Mouse (Mus musculus): ENCODE measurements around the gene Macrod1. TPM values are rescaled to one million over a fixed set of nuclear protein-coding genes. Genes with fewer than 3 reads are reported as not detected.

Gene Macrod1
- polyA plus RNA-seq, 1 experiment from 2014 or later = 4.8 TPM

GRCm38 (mm10) chr19:7222196-7222595 is 165.6 kb downstream of the Macrod1 start:
- no peak overlapping the region for H3K9ac ChIP-seq (ENCODE audit: low read length)
- H3K27ac ChIP-seq (ENCODE audit: low read depth, low read length) = no peak overlapping the region
- no peak for DNase-seq (ENCODE audit: low spot score)
- H3K9me3 ChIP-seq (replicated peaks; ENCODE audit: control insufficient read depth, low read length) = no peaks in the 10 kb centered on the region
- peaks cover 2% of the 10 kb centered on the region; the same call in 1 of the 2 replicates for H3K4me1 ChIP-seq (ENCODE audit: control insufficient read depth, insufficient read depth, low read length)
- no peak for ATAC-seq
- H3K4me3 ChIP-seq (ENCODE audit: low read depth, low read length) = no peak overlapping the region
- peaks cover 15% of the 10 kb centered on the region for H3K36me3 ChIP-seq (ENCODE audit: control insufficient read depth, insufficient read depth, low read length)
- no peak overlapping the region for H3K4me2 ChIP-seq (ENCODE audit: low read length)
- no peaks in the 10 kb centered on the region for H3K27me3 ChIP-seq (replicated peaks; ENCODE audit: control insufficient read depth, insufficient read depth, low read length)
- WGBS = 77% methylated on average over 6 of the region's 6 CpGs

GRCm38 (mm10) chr19:7223488-7223887 is 166.9 kb downstream of the Macrod1 start:
- Histone ChIP-seq H3K9me3 (replicated peaks; ENCODE audit: control insufficient read depth, low read length) (no peaks in the 10 kb centered on the region), H3K4me2 (ENCODE audit: low read length) (no peak overlapping the region), H3K27me3 (replicated peaks; ENCODE audit: control insufficient read depth, insufficient read depth, low read length) (no peaks in the 10 kb centered on the region), H3K4me1 (ENCODE audit: control insufficient read depth, insufficient read depth, low read length) (no peaks in the 10 kb centered on the region), H3K27ac (ENCODE audit: low read depth, low read length) (no peak overlapping the region), H3K4me3 (ENCODE audit: low read depth, low read length) (no peak overlapping the region), H3K9ac (ENCODE audit: low read length) (no peak overlapping the region), H3K36me3 (ENCODE audit: control insufficient read depth, insufficient read depth, low read length) (peaks cover 27% of the 10 kb centered on the region)
- DNase-seq (ENCODE audit: low spot score) (no peak), ATAC-seq (no peak)

GRCm38 (mm10) chr19:7224253-7224652 is 167.6 kb downstream of the Macrod1 start:
- 91% methylated on average over 3 of the region's 3 CpGs for WGBS
- H3K27me3 ChIP-seq (replicated peaks; ENCODE audit: control insufficient read depth, insufficient read depth, low read length) = no peaks in the 10 kb centered on the region
- ATAC-seq (no peak), DNase-seq (ENCODE audit: low spot score) (no peak)
- H3K27ac ChIP-seq (ENCODE audit: low read depth, low read length) = no peak overlapping the region
- peaks cover 33% of the 10 kb centered on the region for H3K36me3 ChIP-seq (ENCODE audit: control insufficient read depth, insufficient read depth, low read length)
- H3K4me2 ChIP-seq (ENCODE audit: low read length) = no peak overlapping the region
- no peak overlapping the region for H3K4me3 ChIP-seq (ENCODE audit: low read depth, low read length)
- H3K9me3 ChIP-seq (replicated peaks; ENCODE audit: control insufficient read depth, low read length) = no peaks in the 10 kb centered on the region
- H3K4me1 ChIP-seq (ENCODE audit: control insufficient read depth, insufficient read depth, low read length) = no peaks in the 10 kb centered on the region
- no peak overlapping the region for H3K9ac ChIP-seq (ENCODE audit: low read length)

GRCm38 (mm10) chr19:7225096-7225690 is 168.6 kb downstream of the Macrod1 start:
- H3K9me3 ChIP-seq (replicated peaks; ENCODE audit: control insufficient read depth, low read length) = no peaks in the 10 kb centered on the region
- WGBS = 88% methylated on average over 9 of the region's 9 CpGs
- no peak for ATAC-seq

GRCm38 (mm10) chr19:7226511-7226914 is 169.9 kb downstream of the Macrod1 start:
- peaks cover 55% of the 10 kb centered on the region for H3K36me3 ChIP-seq (ENCODE audit: control insufficient read depth, insufficient read depth, low read length)
- WGBS = 79% methylated on average over 6 of the region's 6 CpGs
- H3K9me3 ChIP-seq (replicated peaks; ENCODE audit: control insufficient read depth, low read length) = no peaks in the 10 kb centered on the region
- no peak overlapping the region for H3K9ac ChIP-seq (ENCODE audit: low read length)
- no peak overlapping the region for H3K27ac ChIP-seq (ENCODE audit: low read depth, low read length)
- ATAC-seq (no peak), DNase-seq (ENCODE audit: low spot score) (no peak)
- no peaks in the 10 kb centered on the region for H3K4me1 ChIP-seq (ENCODE audit: control insufficient read depth, insufficient read depth, low read length)
- no peak overlapping the region for H3K4me3 ChIP-seq (ENCODE audit: low read depth, low read length)
- no peak overlapping the region for H3K4me2 ChIP-seq (ENCODE audit: low read length)
- H3K27me3 ChIP-seq (replicated peaks; ENCODE audit: control insufficient read depth, insufficient read depth, low read length) = no peaks in the 10 kb centered on the region

More at GRCm38 (mm10) chr19:7225096-7225690, 168.6 kb downstream of the Macrod1 start:
- H3K27ac ChIP-seq (ENCODE audit: low read depth, low read length) = no peak overlapping the region
- H3K4me1 ChIP-seq (ENCODE audit: control insufficient read depth, insufficient read depth, low read length) = no peaks in the 10 kb centered on the region
- no peak overlapping the region for H3K4me2 ChIP-seq (ENCODE audit: low read length)
- no peaks in the 10 kb centered on the region for H3K27me3 ChIP-seq (replicated peaks; ENCODE audit: control insufficient read depth, insufficient read depth, low read length)
- no peak for DNase-seq (ENCODE audit: low spot score)
- peaks cover 42% of the 10 kb centered on the region for H3K36me3 ChIP-seq (ENCODE audit: control insufficient read depth, insufficient read depth, low read length)
- no peak overlapping the region for H3K9ac ChIP-seq (ENCODE audit: low read length)
- H3K4me3 ChIP-seq (ENCODE audit: low read depth, low read length) = no peak overlapping the region

- no peak overlapping the region for H3K9ac ChIP-seq (ENCODE audit: low read length)
- H3K4me1 ChIP-seq (ENCODE audit: control insufficient read depth, insufficient read depth, low read length) = peaks cover under 1% of the 10 kb centered on the region
- H3K36me3 ChIP-seq (ENCODE audit: control insufficient read depth, insufficient read depth, low read length) = peaks cover 50% of the 10 kb centered on the region
- H3K4me2 ChIP-seq (ENCODE audit: low read length) = no peak overlapping the region
- no peaks in the 10 kb centered on the region for H3K9me3 ChIP-seq (replicated peaks; ENCODE audit: control insufficient read depth, low read length)
- ATAC-seq (peak; percentile 92), DNase-seq (ENCODE audit: low spot score) (peak; percentile 89)
- no peak overlapping the region for H3K4me3 ChIP-seq (ENCODE audit: low read depth, low read length)
- no peak overlapping the region for H3K27ac ChIP-seq (ENCODE audit: low read depth, low read length)
- H3K27me3 ChIP-seq (replicated peaks; ENCODE audit: control insufficient read depth, insufficient read depth, low read length) = no peaks in the 10 kb centered on the region
- 50% methylated on average over 8 of the region's 8 CpGs for WGBS
Measured at GRCm38 (mm10) chr19:7234537-7235221, 178.1 kb downstream of the Macrod1 start.

- H3K4me3 ChIP-seq (ENCODE audit: low read depth, low read length) = no peak overlapping the region
- DNase-seq (ENCODE audit: low spot score) (no peak), ATAC-seq (no peak)
- peaks cover 42% of the 10 kb centered on the region for H3K36me3 ChIP-seq (ENCODE audit: control insufficient read depth, insufficient read depth, low read length)
- no peak overlapping the region for H3K9ac ChIP-seq (ENCODE audit: low read length)
- no peaks in the 10 kb centered on the region for H3K9me3 ChIP-seq (replicated peaks; ENCODE audit: control insufficient read depth, low read length)
- H3K27ac ChIP-seq (ENCODE audit: low read depth, low read length) = no peak overlapping the region
- no peaks in the 10 kb centered on the region for H3K27me3 ChIP-seq (replicated peaks; ENCODE audit: control insufficient read depth, insufficient read depth, low read length)
- H3K4me1 ChIP-seq (ENCODE audit: control insufficient read depth, insufficient read depth, low read length) = peaks cover 7% of the 10 kb centered on the region
- H3K4me2 ChIP-seq (ENCODE audit: low read length) = no peak overlapping the region
- 94% methylated on average over 9 of the region's 9 CpGs for WGBS
Measured at GRCm38 (mm10) chr19:7235461-7235860, 178.9 kb downstream of the Macrod1 start.

GRCm38 (mm10) chr19:7236011-7236410 is 179.4 kb downstream of the Macrod1 start:
- Histone ChIP-seq H3K4me2 (ENCODE audit: low read length) (no peak overlapping the region), H3K27me3 (replicated peaks; ENCODE audit: control insufficient read depth, insufficient read depth, low read length) (no peaks in the 10 kb centered on the region), H3K9me3 (replicated peaks; ENCODE audit: control insufficient read depth, low read length) (no peaks in the 10 kb centered on the region), H3K9ac (ENCODE audit: low read length) (no peak overlapping the region), H3K4me3 (ENCODE audit: low read depth, low read length) (no peak overlapping the region), H3K4me1 (ENCODE audit: control insufficient read depth, insufficient read depth, low read length) (peaks cover 7% of the 10 kb centered on the region), H3K27ac (ENCODE audit: low read depth, low read length) (no peak overlapping the region), H3K36me3 (ENCODE audit: control insufficient read depth, insufficient read depth, low read length) (peaks cover 37% of the 10 kb centered on the region)
- no peak for DNase-seq (ENCODE audit: low spot score)
- WGBS = 90% methylated on average over 2 of the region's 2 CpGs
- no peak for ATAC-seq

- H3K4me3 ChIP-seq (ENCODE audit: low read depth, low read length) = no peak overlapping the region
- H3K27ac ChIP-seq (ENCODE audit: low read depth, low read length) = no peak overlapping the region
- no peak for ATAC-seq
- no peak overlapping the region for H3K9ac ChIP-seq (ENCODE audit: low read length)
- H3K4me1 ChIP-seq (ENCODE audit: control insufficient read depth, insufficient read depth, low read length) = peaks cover 7% of the 10 kb centered on the region
- 90% methylated on average over 4 of the region's 4 CpGs for WGBS
- H3K27me3 ChIP-seq (replicated peaks; ENCODE audit: control insufficient read depth, insufficient read depth, low read length) = no peaks in the 10 kb centered on the region
- no peak overlapping the region for H3K4me2 ChIP-seq (ENCODE audit: low read length)
- no peaks in the 10 kb centered on the region for H3K9me3 ChIP-seq (replicated peaks; ENCODE audit: control insufficient read depth, low read length)
- peaks cover 30% of the 10 kb centered on the region for H3K36me3 ChIP-seq (ENCODE audit: control insufficient read depth, insufficient read depth, low read length)
- no peak for DNase-seq (ENCODE audit: low spot score)
Measured at GRCm38 (mm10) chr19:7236742-7237141, 180.1 kb downstream of the Macrod1 start.

All from forebrain, embryonic 14.5 days (tissue).